Mouse (Mus musculus) heart, embryonic 10.5 days (tissue): ENCODE data around the gene Mbd3l2. TPM values are rescaled to one million over a fixed set of nuclear protein-coding genes. Genes with fewer than 3 reads are reported as not detected.

ENCODE experiments used
- microRNA-seq: library from miRNA; unstranded; fragments of <30 nt; microRNA quantifications from one replicate; pipeline ENCODE4, GENCODE M21; 2017
- polyA plus RNA-seq: library from polyadenylated mRNA; unstranded; fragments of >200 nt; fragmentation: Nextera tagmentation; extraction: Ambion mirVana; gene quantifications from 2 replicates; pipeline ENCODE4 v1.2.1, GENCODE M21; 2016

The Mbd3l2 gene
- polyA plus RNA-seq, 1 experiment from 2014 or later: not detected

Small RNAs within 50 kb of the gene (microRNA-seq; reads per million reads assigned to microRNA genes)
- gene Gm22854: not detected

Other genes starting within 250 kb of the Mbd3l2 start
- 90.3 and 126 TPM in 2 replicates for gene Chordc1, start 138.5 kb upstream of the Mbd3l2 start, polyA plus RNA-seq
- gene Naalad2, start 27.7 kb upstream of the Mbd3l2 start, polyA plus RNA-seq: 1.1 and 1.2 TPM in 2 replicates
- gene Ubtfl1, start 26.2 kb upstream of the Mbd3l2 start, polyA plus RNA-seq: not detected in 2 replicates
- gene Zfp558, start 47.6 kb downstream of the Mbd3l2 start, polyA plus RNA-seq: 4.2 and 4.5 TPM in 2 replicates
- not detected in 2 replicates for gene Mbd3l1, start 47.7 kb downstream of the Mbd3l2 start, polyA plus RNA-seq
- gene Muc16, start 243.9 kb downstream of the Mbd3l2 start, polyA plus RNA-seq: 0.35 and 0.60 TPM in 2 replicates